Mouse (Mus musculus) testis, adult 2 months (tissue): ENCODE measurements around the gene Zfp11.

Experiments
- CTCF ChIP-seq: fragments of 200-500 bp; IDR thresholded peaks from 2 replicates; pipeline ENCODE4 v1.5.1; 2012; ENCODE audit warnings: low read depth, mild to moderate bottlenecking, inconsistent platforms, low read length, moderate library complexity; ENCODE audit not compliant: control insufficient read depth, insufficient read depth, insufficient replicate concordance
- POLR2A ChIP-seq: fragments of 200-500 bp; IDR thresholded peaks from 2 replicates; pipeline ENCODE4 v1.6.1; 2012; ENCODE audit warnings: low read depth, mild to moderate bottlenecking, inconsistent platforms, low read length, moderate library complexity; ENCODE audit not compliant: control insufficient read depth

DNA sequence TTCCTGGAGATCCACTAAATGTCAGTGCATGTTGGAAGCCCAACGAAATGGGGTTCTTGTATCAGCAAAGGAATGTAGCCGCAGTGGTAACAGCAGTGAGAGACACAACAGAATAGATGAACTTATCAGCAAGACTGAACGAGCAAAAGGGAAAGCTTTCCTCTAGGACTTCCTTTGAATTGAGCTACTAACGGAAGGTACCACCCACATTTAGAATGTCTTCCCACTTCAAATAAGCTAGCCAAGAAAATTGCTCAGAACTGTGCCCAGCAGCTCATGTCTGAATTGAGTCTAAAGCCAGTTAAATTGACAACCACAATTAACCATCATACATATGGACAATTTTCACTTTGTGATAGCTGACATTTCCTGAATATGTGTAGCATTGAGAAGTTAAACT lies 2.0 kb downstream of the Zfp11 start:
- TF ChIP-seq CTCF (no peak), POLR2A (no peak)
